ENCODE assay signal across 16 mouse cellular contexts in genomic region chr6:55578051-55578450, GRCm38 (mm10).
DNase-seq lines count a peak whose midpoint lies in the region; ATAC-seq and TF ChIP-seq lines count a peak whose summit lies in the region.
"Had no signal": no experiment of that assay in that cellular context is flagged by ENCODE, and none has a peak within 500 bp of the region (broad histone marks: within the 10 kb centered on the region; RNA-seq: fewer than 3 reads in every experiment).

No protein-coding gene starts in this region.

- no peak overlapping the region for H3K4me3 ChIP-seq in forebrain, embryonic 14.5 days (ENCODE audit: low read depth, low read length)
- no peak overlapping the region for H3K4me3 ChIP-seq in forebrain, embryonic 11.5 days (ENCODE audit: low read depth, low read length)
- no peak overlapping the region for H3K4me3 ChIP-seq in hindbrain, embryonic 15.5 days
- H3K4me3 ChIP-seq in hindbrain, embryonic 16.5 days (ENCODE audit: low read length): no peak overlapping the region
- no peak overlapping the region for H3K4me3 ChIP-seq in limb, embryonic 10.5 days
- no peak overlapping the region for H3K4me3 ChIP-seq in cerebellum, adult 2 months (replicated peaks; ENCODE audit: insufficient read depth, low read depth, low read length)
- H3K4me3 ChIP-seq: embryonic facial prominence, embryonic 12.5 days; heart, embryonic 13.5 days had no signal

- no peak for TF ChIP-seq CTCF in cerebellum, adult 2 months (IDR thresholded peaks at IDR 0.05; ENCODE audit: borderline replicate concordance, insufficient read depth, low read depth, low read length)

- DNase-seq in forebrain, embryonic 14.5 days (ENCODE audit: low spot score): peak; percentile 67
- no peak for DNase-seq in forebrain, embryonic 11.5 days (ENCODE audit: low spot score)
- peak; percentile 34 for DNase-seq in brain, embryonic 18.5 days (ENCODE audit: low read depth, low spot score)
- DNase-seq in limb, embryonic 10.5 days (ENCODE audit: low spot score): no peak
- no peak for DNase-seq in cerebellum, adult 2 months
- DNase-seq: adrenal gland, postnatal 10 days; cerebellum, adult 8-10 months; cerebellum, postnatal 14 days; gastrocnemius, postnatal 36 days; heart, postnatal 36 days; kidney, adult 11 months had no signal

- no peak overlapping the region for H3K4me2 ChIP-seq in forebrain, embryonic 14.5 days (ENCODE audit: low read length)
- no peak overlapping the region for H3K4me2 ChIP-seq in forebrain, embryonic 11.5 days (ENCODE audit: low read depth, low read length, severe bottlenecking)
- H3K4me2 ChIP-seq in hindbrain, embryonic 15.5 days: no peak overlapping the region
- H3K4me2 ChIP-seq in hindbrain, embryonic 16.5 days (ENCODE audit: low read length): no peak overlapping the region
- H3K4me2 ChIP-seq: embryonic facial prominence, embryonic 12.5 days; heart, embryonic 13.5 days had no signal

- no peak overlapping the region for H3K9ac ChIP-seq in forebrain, embryonic 14.5 days (ENCODE audit: low read length)
- no peak overlapping the region for H3K9ac ChIP-seq in forebrain, embryonic 11.5 days (ENCODE audit: low read length)
- H3K9ac ChIP-seq in hindbrain, embryonic 15.5 days: no peak overlapping the region
- H3K9ac ChIP-seq in hindbrain, embryonic 16.5 days (ENCODE audit: low read depth, low read length): no peak overlapping the region
- H3K9ac ChIP-seq: embryonic facial prominence, embryonic 12.5 days; heart, embryonic 13.5 days had no signal

- peak overlapping the region; percentile 86 for H3K27ac ChIP-seq in forebrain, embryonic 14.5 days (ENCODE audit: low read depth, low read length)
- no peak overlapping the region for H3K27ac ChIP-seq in forebrain, embryonic 11.5 days (ENCODE audit: low read depth, low read length)
- peak overlapping the region; percentile 80; the same call in 1 of the 2 replicates for H3K27ac ChIP-seq in hindbrain, embryonic 15.5 days (replicated peaks)
- H3K27ac ChIP-seq in hindbrain, embryonic 16.5 days (ENCODE audit: low read depth, low read length): no peak overlapping the region
- no peak overlapping the region for H3K27ac ChIP-seq in limb, embryonic 10.5 days
- no peak overlapping the region for H3K27ac ChIP-seq in cerebellum, adult 2 months (ENCODE audit: insufficient read depth, low read length)
- H3K27ac ChIP-seq: embryonic facial prominence, embryonic 12.5 days; heart, embryonic 13.5 days; hindbrain, postnatal 0 days had no signal

- no peak for TF ChIP-seq POLR2A in cerebellum, adult 2 months (IDR thresholded peaks at IDR 0.05; ENCODE audit: borderline replicate concordance, insufficient read depth, low read length)

- H3K9me3 ChIP-seq in forebrain, embryonic 14.5 days (replicated peaks; ENCODE audit: control insufficient read depth, low read length): no peaks in the 10 kb centered on the region
- no peaks in the 10 kb centered on the region for H3K9me3 ChIP-seq in forebrain, embryonic 11.5 days (ENCODE audit: control insufficient read depth, low read length)
- no peaks in the 10 kb centered on the region for H3K9me3 ChIP-seq in hindbrain, embryonic 15.5 days
- H3K9me3 ChIP-seq in hindbrain, embryonic 16.5 days (ENCODE audit: control insufficient read depth, low read length): no peaks in the 10 kb centered on the region
- H3K9me3 ChIP-seq in limb, embryonic 10.5 days (replicated peaks): no peaks in the 10 kb centered on the region
- H3K9me3 ChIP-seq: embryonic facial prominence, embryonic 12.5 days; heart, embryonic 13.5 days had no signal

- no peaks in the 10 kb centered on the region for H3K36me3 ChIP-seq in forebrain, embryonic 14.5 days (ENCODE audit: control insufficient read depth, insufficient read depth, low read length)
- H3K36me3 ChIP-seq in forebrain, embryonic 11.5 days (ENCODE audit: control insufficient read depth, insufficient read depth, low read length): no peaks in the 10 kb centered on the region
- H3K36me3 ChIP-seq in hindbrain, embryonic 15.5 days: no peaks in the 10 kb centered on the region
- H3K36me3 ChIP-seq in hindbrain, embryonic 16.5 days (ENCODE audit: control insufficient read depth, insufficient read depth, low read length): no peaks in the 10 kb centered on the region
- H3K36me3 ChIP-seq in limb, embryonic 10.5 days: no peaks in the 10 kb centered on the region
- H3K36me3 ChIP-seq: embryonic facial prominence, embryonic 12.5 days; heart, embryonic 13.5 days had no signal

- WGBS in forebrain, embryonic 14.5 days: 71% methylated on average over 1 of the region's 1 CpGs
- 83% methylated on average over 1 of the region's 1 CpGs for WGBS in forebrain, embryonic 11.5 days
- WGBS in hindbrain, embryonic 15.5 days: 88% methylated on average over 1 of the region's 1 CpGs
- 94% methylated on average over 1 of the region's 1 CpGs for WGBS in hindbrain, embryonic 16.5 days
- 89% methylated on average over 1 of the region's 1 CpGs for WGBS in limb, embryonic 10.5 days
- WGBS in cerebellum, adult 2 months: 88% methylated on average over 1 of the region's 1 CpGs

- H3K4me1 ChIP-seq in forebrain, embryonic 14.5 days (ENCODE audit: control insufficient read depth, insufficient read depth, low read length): peaks cover 21% of the 10 kb centered on the region
- H3K4me1 ChIP-seq in forebrain, embryonic 11.5 days (replicated peaks; ENCODE audit: control insufficient read depth, insufficient read depth, low read length): no peaks in the 10 kb centered on the region; the same call in 1 of the 2 replicates
- peaks cover 21% of the 10 kb centered on the region for H3K4me1 ChIP-seq in hindbrain, embryonic 15.5 days (replicated peaks)
- peaks cover 10% of the 10 kb centered on the region for H3K4me1 ChIP-seq in hindbrain, embryonic 16.5 days (ENCODE audit: control insufficient read depth, insufficient read depth, low read depth, low read length)
- H3K4me1 ChIP-seq in limb, embryonic 10.5 days: 0 out of 2 replicates have a peak, but pooled peaks cover 2% of the 10 kb centered on the region
- H3K4me1 ChIP-seq in cerebellum, adult 2 months (ENCODE audit: control insufficient read depth, insufficient read depth, low read length): no peaks in the 10 kb centered on the region
- H3K4me1 ChIP-seq: embryonic facial prominence, embryonic 12.5 days; heart, embryonic 13.5 days had no signal

- no peak for ATAC-seq in forebrain, embryonic 14.5 days
- no peak for ATAC-seq in forebrain, embryonic 11.5 days (replicated peaks; ENCODE audit: low FRiP score)
- ATAC-seq in hindbrain, embryonic 15.5 days (ENCODE audit: low FRiP score, low read depth): no peak
- no peak for ATAC-seq in hindbrain, embryonic 16.5 days
- ATAC-seq: hindbrain, postnatal 0 days had no signal

- no peaks in the 10 kb centered on the region for H3K27me3 ChIP-seq in forebrain, embryonic 14.5 days (replicated peaks; ENCODE audit: control insufficient read depth, insufficient read depth, low read length)
- H3K27me3 ChIP-seq in forebrain, embryonic 11.5 days (ENCODE audit: control insufficient read depth, insufficient read depth, low read length): no peaks in the 10 kb centered on the region
- H3K27me3 ChIP-seq in hindbrain, embryonic 15.5 days: no peaks in the 10 kb centered on the region
- no peaks in the 10 kb centered on the region for H3K27me3 ChIP-seq in hindbrain, embryonic 16.5 days (replicated peaks; ENCODE audit: control insufficient read depth, insufficient read depth, low read length)
- H3K27me3 ChIP-seq in limb, embryonic 10.5 days (ENCODE audit: low read depth, poor library complexity, severe bottlenecking): no peaks in the 10 kb centered on the region
- H3K27me3 ChIP-seq in cerebellum, adult 2 months (ENCODE audit: control insufficient read depth, insufficient read depth, low read length): no peaks in the 10 kb centered on the region
- H3K27me3 ChIP-seq: embryonic facial prominence, embryonic 12.5 days; heart, embryonic 13.5 days had no signal

Comparison
In these comparisons a context has a peak if more than half of its experiments do, and no peak if none do; other contexts are left out.
1. DNase-seq: peak in forebrain, embryonic 14.5 days (single experiment) and brain, embryonic 18.5 days (single experiment); none in forebrain, embryonic 11.5 days (single experiment), limb, embryonic 10.5 days (single experiment) and cerebellum, adult 2 months (0 of 2).
2. H3K27ac ChIP-seq: peak in forebrain, embryonic 14.5 days (single experiment) and hindbrain, embryonic 15.5 days (single experiment); none in forebrain, embryonic 11.5 days (single experiment), hindbrain, embryonic 16.5 days (single experiment), limb, embryonic 10.5 days (single experiment) and cerebellum, adult 2 months (single experiment).